Comparison of ENCODE assay signal across 25 mouse cellular contexts in the genomic region with DNA sequence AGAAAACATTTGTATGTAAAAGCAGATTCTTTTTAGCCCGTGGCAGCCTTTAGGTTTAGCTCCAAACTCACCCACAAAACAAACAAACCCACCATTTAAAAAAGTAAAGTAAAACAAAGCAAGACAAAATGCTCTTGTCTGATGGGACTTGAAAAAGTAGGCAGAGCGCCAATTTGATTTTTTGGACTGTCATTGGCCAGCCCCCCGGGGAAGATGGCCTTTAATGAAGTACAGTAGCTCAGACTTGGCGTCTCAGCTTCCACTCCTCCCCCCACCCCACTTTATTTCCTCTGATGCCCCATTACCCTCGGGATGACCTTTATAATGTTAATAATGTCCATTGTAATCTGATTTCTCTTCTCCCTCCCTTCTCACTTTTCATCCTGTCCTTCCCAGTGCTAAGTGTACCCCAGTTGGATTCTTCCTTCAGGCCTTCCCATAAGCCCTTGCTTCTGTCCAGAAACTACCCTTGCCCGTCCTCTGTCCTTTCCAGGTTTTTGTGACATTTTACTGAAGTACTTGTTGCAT.
"Had no signal": no experiment of that assay in that cellular context is flagged by ENCODE, and none has a peak within 500 bp of the region (broad histone marks: within the 10 kb centered on the region; RNA-seq: fewer than 3 reads in every experiment).

No protein-coding gene starts in this region.

- H3K4me2 ChIP-seq: heart, embryonic 12.5 days; hindbrain, embryonic 12.5 days; hindbrain, embryonic 14.5 days; limb, embryonic 12.5 days; liver, embryonic 11.5 days had no signal

- H3K27me3 ChIP-seq: heart, embryonic 12.5 days; hindbrain, embryonic 12.5 days; limb, embryonic 12.5 days had no signal

- H3K9me3 ChIP-seq: heart, embryonic 10.5 days; hindbrain, embryonic 10.5 days; hindbrain, embryonic 12.5 days; limb, embryonic 12.5 days had no signal

- H3K27ac ChIP-seq: gastrocnemius, adult 2 months; heart, adult 2 months; heart, embryonic 10.5 days; hindbrain, embryonic 10.5 days; hindbrain, embryonic 12.5 days; hindbrain, embryonic 14.5 days; layer of hippocampus, adult 2 months; left cerebral cortex, adult 2 months; limb, embryonic 10.5 days; limb, embryonic 12.5 days had no signal

- H3K4me1 ChIP-seq: heart, embryonic 10.5 days; heart, embryonic 12.5 days; hindbrain, embryonic 10.5 days; hindbrain, embryonic 12.5 days; limb, embryonic 12.5 days had no signal

- H3K36me3 ChIP-seq: heart, embryonic 10.5 days; heart, embryonic 12.5 days; hindbrain, embryonic 10.5 days; hindbrain, embryonic 12.5 days; limb, embryonic 10.5 days; limb, embryonic 12.5 days had no signal

- DNase-seq: gastrocnemius, adult 2 months; gastrocnemius, postnatal 10 days; gastrocnemius, postnatal 25 days; heart, adult 2 months; heart, postnatal 10 days; heart, postnatal 4 days; kidney, adult 18-20 months; kidney, adult 8-10 months; kidney, postnatal 10 days; kidney, postnatal 25 days; kidney, postnatal 4 days; liver had no signal

- H3K4me3 ChIP-seq: gastrocnemius, adult 2 months; heart, adult 2 months; heart, embryonic 10.5 days; heart, embryonic 12.5 days; hindbrain, embryonic 10.5 days; hindbrain, embryonic 12.5 days; layer of hippocampus, adult 2 months; left cerebral cortex, adult 2 months; limb, embryonic 10.5 days; limb, embryonic 12.5 days had no signal

- H3K9ac ChIP-seq: heart, embryonic 12.5 days; hindbrain, embryonic 12.5 days; hindbrain, embryonic 14.5 days; limb, embryonic 12.5 days had no signal

- ATAC-seq: hindbrain, embryonic 16.5 days; inflammation-experienced regulatory T-cells, adult 6 months; intestine, postnatal 0 days had no signal
